Mouse (Mus musculus) G1E (cell line): ENCODE measurements around the gene H2-Q1.

ENCODE experiments used
- CTCF ChIP-seq: IDR thresholded peaks from 2 replicates; pipeline ENCODE4 v1.5.1; 2012; ENCODE audit warnings: low read depth, low read length, inconsistent platforms, mixed read lengths
- GATA1 ChIP-seq: IDR thresholded peaks from 2 replicates; pipeline ENCODE4 v1.6.1; 2012; ENCODE audit warnings: borderline replicate concordance, low read length, inconsistent platforms, mixed read lengths
- TAL1 ChIP-seq: conservative IDR thresholded peaks from 2 replicates; pipeline ENCODE4 v1.6.1; 2012; ENCODE audit warnings: low read depth, low read length, inconsistent platforms, mixed read lengths

- no peak for TF ChIP-seq CTCF
- TF ChIP-seq TAL1, result no peak
- TF ChIP-seq GATA1, result no peak
Measured at GRCm38 (mm10) chr17:35303756-35304350, 16.4 kb upstream of the H2-Q1 start.
